Mouse (Mus musculus): ENCODE data around the gene Robo1.

The Robo1 gene

GRCm38 (mm10) chr16:72587376-72588072, 279.4 kb downstream of the Robo1 start:
- no peak for DNase-seq (ENCODE audit: inconsistent age in 2 of 2, low spot score in 1 of 2)

- DNase-seq (ENCODE audit: inconsistent age in 2 of 2, low spot score in 1 of 2), result no peak
Observed at GRCm38 (mm10) chr16:72603487-72604206, 295.5 kb downstream of the Robo1 start.

GRCm38 (mm10) chr16:72605066-72605465, 297.0 kb downstream of the Robo1 start:
- DNase-seq (ENCODE audit: inconsistent age in 2 of 2, low spot score in 1 of 2), result peak; percentile 42 to 82

DNA sequence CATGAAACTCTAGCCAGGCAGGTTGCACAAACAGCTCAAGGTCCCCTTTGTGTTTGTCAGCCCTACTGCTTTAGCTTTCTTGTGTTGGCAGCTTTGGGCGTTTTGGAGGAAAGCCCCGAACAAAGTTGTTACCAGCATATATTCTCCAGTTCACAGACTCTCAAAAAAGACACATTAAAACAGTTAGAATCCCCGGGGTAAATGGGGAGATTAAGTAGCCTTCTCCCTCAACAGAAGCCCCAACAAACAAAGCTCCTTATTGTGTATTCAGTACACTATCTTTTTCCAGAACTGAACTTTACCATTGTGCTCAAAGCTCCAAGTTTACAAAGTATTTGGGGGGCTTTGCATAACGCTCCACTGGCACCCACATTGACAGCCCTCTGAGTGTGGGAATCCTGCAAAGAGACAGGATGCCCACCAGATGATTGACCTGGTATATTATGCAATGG, 302.6 kb downstream of the Robo1 start:
- peak in 1 of 2 experiments; percentile 57 for DNase-seq (ENCODE audit: inconsistent age in 2 of 2, low spot score in 1 of 2)

DNA sequence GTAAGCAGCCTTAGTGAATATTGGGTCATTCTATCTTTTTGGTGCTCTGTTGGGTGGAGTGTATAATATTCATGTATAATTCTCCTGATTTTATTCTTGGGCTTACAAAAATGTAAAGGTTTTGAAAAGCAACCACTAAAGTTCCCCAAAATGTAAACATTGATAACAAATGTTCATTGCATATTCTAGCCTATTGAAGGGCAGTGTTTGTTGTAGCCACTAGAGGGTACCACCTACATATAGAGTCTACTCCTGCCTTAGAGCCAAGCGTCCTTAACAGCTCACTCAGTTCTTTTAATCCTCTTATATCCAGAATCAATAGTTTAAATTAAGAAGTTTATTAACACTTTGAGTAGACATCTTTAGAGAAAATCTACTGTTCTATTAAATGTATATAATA, 306.8 kb downstream of the Robo1 start:
- DNase-seq (ENCODE audit: inconsistent age in 2 of 2, low spot score in 1 of 2), result no peak

GRCm38 (mm10) chr16:72615360-72615759, 307.3 kb downstream of the Robo1 start:
- DNase-seq (ENCODE audit: inconsistent age in 2 of 2, low spot score in 1 of 2), result no peak

- DNase-seq (ENCODE audit: inconsistent age in 2 of 2, low spot score in 1 of 2), result no peak
Observed at GRCm38 (mm10) chr16:72622371-72622770, 314.3 kb downstream of the Robo1 start.

DNA sequence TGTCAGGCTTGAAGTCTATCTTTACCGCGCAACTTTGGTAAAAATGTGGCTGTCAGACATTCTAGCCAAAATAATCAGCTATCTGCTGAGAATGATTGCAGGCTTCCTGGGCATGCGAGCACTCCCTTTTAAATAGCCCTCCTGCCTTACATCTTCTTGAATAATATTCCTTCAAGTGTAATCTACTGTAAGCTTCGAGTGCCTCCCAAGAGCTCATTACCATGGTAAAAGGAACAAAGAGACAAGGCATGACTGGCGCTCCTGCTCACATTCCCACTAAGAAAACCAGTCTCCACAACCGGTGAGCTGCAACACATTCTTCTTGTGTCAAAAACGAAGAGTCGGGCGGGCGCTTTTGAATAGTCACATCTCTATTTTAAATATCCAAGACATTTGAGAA, 314.8 kb downstream of the Robo1 start:
- no peak for DNase-seq (ENCODE audit: inconsistent age in 2 of 2, low spot score in 1 of 2)

GRCm38 (mm10) chr16:72633846-72634245, 325.7 kb downstream of the Robo1 start:
- no peak for DNase-seq (ENCODE audit: inconsistent age in 2 of 2, low spot score in 1 of 2)

- DNase-seq (ENCODE audit: inconsistent age in 2 of 2, low spot score in 1 of 2), result no peak
Observed at GRCm38 (mm10) chr16:72639332-72639940, 331.3 kb downstream of the Robo1 start.

DNA sequence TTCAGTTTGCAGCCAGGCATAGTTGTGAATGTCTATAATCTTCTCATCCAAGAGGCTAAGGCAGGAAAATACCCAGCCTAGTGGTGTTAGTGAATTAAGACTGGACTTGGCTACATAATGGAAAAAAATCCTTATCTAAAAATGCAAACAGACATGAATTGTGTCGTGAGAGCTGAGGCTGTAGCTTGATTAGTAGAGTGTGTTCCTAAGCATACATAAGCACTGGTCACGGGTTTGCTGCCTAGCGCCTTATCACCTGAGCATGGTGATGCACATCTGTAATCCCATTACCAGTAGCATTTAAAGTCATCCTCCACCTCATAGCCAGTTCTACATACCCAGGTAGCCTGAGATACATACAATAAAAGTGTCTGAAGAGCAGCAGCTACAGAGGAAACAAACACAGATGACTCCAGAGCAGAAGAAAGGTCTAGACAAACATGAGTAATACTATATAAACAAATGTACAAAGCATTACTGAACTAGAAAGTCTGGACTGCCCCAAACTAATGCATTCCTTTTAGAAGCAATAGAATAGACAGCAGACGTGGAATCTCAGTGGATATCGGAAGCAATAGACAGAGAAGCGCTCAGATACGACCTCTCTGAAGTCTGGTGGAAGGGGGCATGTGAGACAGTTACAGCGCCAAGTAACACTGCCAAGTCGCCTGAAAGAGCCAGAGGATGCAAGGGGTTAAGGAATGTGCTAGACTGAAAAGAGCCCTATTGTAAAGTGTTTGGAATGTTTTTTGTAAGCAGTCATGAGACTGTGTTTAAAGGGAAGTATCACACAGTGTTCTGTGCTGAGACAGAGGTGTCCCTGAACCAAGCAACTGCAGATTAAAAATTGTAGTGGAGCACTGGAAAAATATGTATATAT, 333.1 kb downstream of the Robo1 start:
- DNase-seq (ENCODE audit: inconsistent age in 2 of 2, low spot score in 1 of 2), result no peak

DNA sequence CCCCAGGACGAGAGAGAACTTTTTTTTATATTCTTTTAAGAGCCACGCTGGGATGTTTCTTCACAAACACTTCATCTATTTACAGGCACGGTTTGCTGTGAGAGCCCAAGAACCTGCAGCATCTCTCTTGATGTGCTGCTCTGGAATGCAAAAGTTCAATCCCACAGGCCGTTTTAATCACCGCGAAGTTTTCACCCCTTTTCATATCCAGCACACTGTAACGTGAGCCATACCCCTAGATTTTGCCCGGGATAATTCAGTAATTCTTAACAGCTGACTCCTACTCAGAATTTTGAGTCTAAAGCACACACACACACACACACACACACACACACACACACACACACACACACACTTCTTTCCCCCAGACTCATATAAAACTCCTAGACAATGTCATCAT, 337.8 kb downstream of the Robo1 start:
- no peak for DNase-seq (ENCODE audit: inconsistent age in 2 of 2, low spot score in 1 of 2)

DNA sequence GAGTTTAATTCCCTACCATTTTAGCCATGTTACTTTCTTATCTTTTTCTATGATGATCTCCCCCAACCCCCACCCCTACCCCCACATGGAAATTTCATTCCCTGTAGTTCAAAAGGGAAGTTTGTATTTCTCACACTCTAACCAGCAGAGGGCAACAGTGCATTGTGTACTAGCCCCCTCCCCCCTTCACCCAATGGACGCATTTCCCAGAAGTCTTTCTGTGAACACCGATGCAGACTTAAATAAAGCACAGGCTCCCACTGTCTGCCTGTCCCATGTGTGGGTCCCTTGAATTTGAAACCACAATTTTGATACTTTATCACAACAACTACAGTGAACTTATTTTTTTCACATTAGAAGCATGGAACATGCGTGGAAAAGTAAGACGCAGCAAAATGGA, 341.2 kb downstream of the Robo1 start:
- DNase-seq (ENCODE audit: inconsistent age in 2 of 2, low spot score in 1 of 2), result peak; percentile 43 to 83

- no peak for DNase-seq (ENCODE audit: inconsistent age in 2 of 2, low spot score in 1 of 2)
Observed at GRCm38 (mm10) chr16:72655411-72655810, 347.3 kb downstream of the Robo1 start.

DNA sequence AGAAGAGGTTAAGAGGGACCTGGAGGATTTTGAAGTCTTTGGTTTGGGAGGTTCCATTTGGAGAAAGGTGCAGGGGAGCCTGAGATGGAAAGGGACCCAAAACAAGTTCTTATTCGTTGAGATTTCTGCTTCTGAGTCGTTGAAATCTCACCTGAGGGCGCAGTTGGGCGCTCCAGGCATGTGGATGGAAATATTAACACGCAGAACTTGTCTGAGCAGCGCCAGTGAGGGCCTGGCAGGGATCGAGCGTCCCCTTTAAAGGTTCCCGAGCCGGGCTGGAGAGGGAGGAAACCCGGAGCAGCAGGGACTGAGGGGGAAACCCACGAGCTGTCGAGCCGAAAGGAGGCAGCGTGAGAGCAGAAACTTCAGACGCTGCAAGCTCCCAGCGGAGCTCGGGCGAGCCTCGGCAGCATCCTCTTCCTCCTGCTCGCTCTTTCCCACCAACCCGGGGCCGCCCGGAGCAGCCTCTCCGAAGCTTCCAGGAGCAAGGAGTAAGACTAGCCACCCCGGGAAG, 354.8 kb downstream of the Robo1 start:
- DNase-seq (ENCODE audit: inconsistent age in 2 of 2, low spot score in 1 of 2), result peak; percentile 85 to 94

- DNase-seq (ENCODE audit: inconsistent age in 2 of 2, low spot score in 1 of 2), result peak; percentile 79 to 91
Observed at GRCm38 (mm10) chr16:72663351-72664232, 355.5 kb downstream of the Robo1 start.

DNA sequence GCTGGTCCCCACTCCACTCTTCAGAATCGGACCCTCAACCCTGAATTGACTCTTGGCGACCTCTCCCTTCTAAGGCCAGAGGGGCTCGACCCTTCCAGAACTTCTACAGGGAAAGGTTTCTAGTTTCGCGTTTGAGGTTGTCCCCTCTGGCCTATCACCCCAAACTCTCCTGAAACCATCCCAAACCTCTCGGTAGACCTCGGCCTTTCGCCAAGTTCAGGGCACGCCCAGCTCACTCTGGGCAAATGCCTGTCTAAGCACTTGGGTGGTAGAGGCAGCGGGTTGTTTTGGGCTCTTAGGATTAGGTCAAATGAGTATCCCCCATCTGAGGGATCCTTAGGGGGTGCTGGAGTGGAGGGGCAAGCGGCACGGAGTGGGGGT, 356.1 kb downstream of the Robo1 start:
- peak; percentile 63 to 85 for DNase-seq (ENCODE audit: inconsistent age in 2 of 2, low spot score in 1 of 2)

GRCm38 (mm10) chr16:72664806-72665205, 356.7 kb downstream of the Robo1 start:
- peak in 1 of 2 experiments; percentile 78 for DNase-seq (ENCODE audit: inconsistent age in 2 of 2, low spot score in 1 of 2)

DNA sequence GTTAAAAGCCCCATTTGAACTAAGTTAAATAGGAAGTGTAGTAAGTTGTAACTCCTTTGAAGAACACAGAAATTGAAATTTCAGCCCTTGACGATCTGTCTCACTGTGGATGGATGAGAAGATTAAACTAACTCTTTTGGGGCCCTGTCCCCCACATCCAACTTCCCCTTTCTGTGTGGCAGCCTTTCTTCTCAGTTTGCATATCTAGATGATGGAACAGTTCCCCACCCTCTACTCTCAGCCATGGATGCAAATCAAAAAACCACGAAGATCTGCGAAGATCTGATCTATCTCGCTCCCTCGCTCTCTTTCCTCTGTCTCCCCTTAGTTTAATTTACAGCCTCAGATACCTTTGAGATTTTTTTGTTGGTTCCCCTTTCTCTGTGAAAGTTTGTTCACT, 357.3 kb downstream of the Robo1 start:
- peak in 1 of 2 experiments; percentile 65 for DNase-seq (ENCODE audit: inconsistent age in 2 of 2, low spot score in 1 of 2)

All from adrenal gland, adult (tissue).